Mouse (Mus musculus) layer of hippocampus, postnatal 36 days (tissue): ENCODE results near the gene Coa6. TPM values are rescaled to one million over a fixed set of nuclear protein-coding genes. Genes with fewer than 3 reads are reported as not detected.
"Not testable (repeated sequence)": the region's sequence is repeated elsewhere in the genome, so short reads cannot be mapped to it uniquely, and the experiment has no call there.

ENCODE experiments used
- DNase-seq, 2 experiments: peaks; one replicate each; pipeline ENCODE4 v3.0.0; 2022
- total RNA-seq, 2 experiments: library from RNA; stranded (reverse); gene quantifications; 2 replicates each; pipeline ENCODE4 v1.2.3; 2021

Coa6 gene
- 10 to 100 TPM; 25.5 to 29.8 TPM for total RNA-seq

GRCm38 (mm10) chr8:126422174-126422919, at the start of gene Coa6:
TSS of gene Coa6 (plus strand) at chr8:126422515.
- DNase-seq: peak; percentile 96 to 97

- no peak for DNase-seq
Measured at GRCm38 (mm10) chr8:126379580-126379979, 42.7 kb upstream of the Coa6 start.

GRCm38 (mm10) chr8:126380141-126380540, 42.2 kb upstream of the Coa6 start:
- DNase-seq: no peak

- DNase-seq: no peak
Measured at GRCm38 (mm10) chr8:126381299-126381698, 41.0 kb upstream of the Coa6 start.

GRCm38 (mm10) chr8:126382216-126382615, 40.1 kb upstream of the Coa6 start:
- DNase-seq: no peak

- peak; percentile 27 to 40 for DNase-seq
Measured at GRCm38 (mm10) chr8:126382749-126383148, 39.6 kb upstream of the Coa6 start.

GRCm38 (mm10) chr8:126387566-126387965, 34.7 kb upstream of the Coa6 start:
- DNase-seq: no peak

- DNase-seq: no peak
Measured at GRCm38 (mm10) chr8:126391541-126391940, 30.8 kb upstream of the Coa6 start.

GRCm38 (mm10) chr8:126395386-126395785, 26.9 kb upstream of the Coa6 start:
- DNase-seq: no peak

- no peak for DNase-seq
Measured at GRCm38 (mm10) chr8:126395917-126396316, 26.4 kb upstream of the Coa6 start.

GRCm38 (mm10) chr8:126398349-126398748, 24.0 kb upstream of the Coa6 start:
- no peak for DNase-seq

- not testable (repeated sequence) for DNase-seq
Measured at GRCm38 (mm10) chr8:126404550-126404949, 17.8 kb upstream of the Coa6 start.

GRCm38 (mm10) chr8:126405030-126405429, 17.3 kb upstream of the Coa6 start:
- no peak for DNase-seq

GRCm38 (mm10) chr8:126420834-126421233, 1.5 kb upstream of the Coa6 start:
- DNase-seq: no peak

- DNase-seq: peak in 1 of 2 experiments; percentile 36
Measured at GRCm38 (mm10) chr8:126422920-126423300, 595 bp downstream of the Coa6 start.

GRCm38 (mm10) chr8:126424163-126424562, 1.8 kb downstream of the Coa6 start:
- DNase-seq: no peak

GRCm38 (mm10) chr8:126424946-126425345, 2.6 kb downstream of the Coa6 start:
- DNase-seq: no peak

- DNase-seq: no peak
Measured at GRCm38 (mm10) chr8:126429635-126430034, 7.3 kb downstream of the Coa6 start.

- peak; percentile 24 to 25 for DNase-seq
Measured at GRCm38 (mm10) chr8:126433827-126434226, 11.5 kb downstream of the Coa6 start.

- DNase-seq: no peak
Measured at GRCm38 (mm10) chr8:126438937-126439336, 16.6 kb downstream of the Coa6 start.

- no peak for DNase-seq
Measured at GRCm38 (mm10) chr8:126451158-126451557, 28.8 kb downstream of the Coa6 start.

GRCm38 (mm10) chr8:126455383-126455782, 33.1 kb downstream of the Coa6 start:
- no peak for DNase-seq

GRCm38 (mm10) chr8:126460274-126460673, 38.0 kb downstream of the Coa6 start:
- DNase-seq: no peak

- no peak for DNase-seq
Measured at GRCm38 (mm10) chr8:126461735-126462134, 39.4 kb downstream of the Coa6 start.

GRCm38 (mm10) chr8:126464071-126464470, 41.8 kb downstream of the Coa6 start:
- no peak for DNase-seq
